Mouse (Mus musculus): ENCODE results near the gene Hmg20b.

GRCm38 (mm10) chr10:81378553-81379182 is 28.4 kb upstream of the Hmg20b start:
- TF ChIP-seq HCFC1 (IDR thresholded peaks at IDR 0.05; ENCODE audit: low read depth, low read length) (peak; percentile 77), SMC3 (IDR thresholded peaks at IDR 0.05; ENCODE audit: low read depth, low read length) (no peak), KAT2A (IDR thresholded peaks at IDR 0.05; ENCODE audit: insufficient replicate concordance, low read length) (peak; percentile 72; the same call in 1 of the 2 replicates), MAX (IDR thresholded peaks at IDR 0.05; ENCODE audit: low read length) (peak; percentile 59; the same call in 1 of the 2 replicates), MXI1 (IDR thresholded peaks at IDR 0.05; ENCODE audit: low read depth, low read length) (peak; percentile 95), ETS1 (conservative IDR thresholded peaks at IDR 0.05; ENCODE audit: low read depth, low read length) (no peak), NRF1 (IDR thresholded peaks at IDR 0.05; ENCODE audit: low read depth, low read length) (peak; percentile 97), EP300 (IDR thresholded peaks at IDR 0.05; ENCODE audit: low read length) (no peak), CTCF (conservative IDR thresholded peaks at IDR 0.05 in 1 of 2, IDR thresholded peaks at IDR 0.05 in 1 of 2; ENCODE audit: low read depth in 2 of 2, low read length in 2 of 2) (no peak), E2F4 (IDR thresholded peaks at IDR 0.05; ENCODE audit: insufficient replicate concordance, low read depth, low read length) (0 out of 2 replicates have a peak, but pooled peaks have one; percentile 35), CHD1 (IDR thresholded peaks at IDR 0.05; ENCODE audit: low read depth, low read length) (no peak)
